Mouse (Mus musculus) liver, postnatal 0 days (tissue): ENCODE measurements around the gene Gm28551.

Experiments
- CTCF ChIP-seq: sonication (generic); IDR thresholded peaks from 2 replicates; pipeline ENCODE4 v1.5.1; 2016; ENCODE audit warnings: antibody characterized with exemption, low read depth
- EP300 ChIP-seq: IDR thresholded peaks from 2 replicates; pipeline ENCODE4 v1.6.1; 2016; ENCODE audit warnings: antibody characterized with exemption, low read depth, mild to moderate bottlenecking

DNA sequence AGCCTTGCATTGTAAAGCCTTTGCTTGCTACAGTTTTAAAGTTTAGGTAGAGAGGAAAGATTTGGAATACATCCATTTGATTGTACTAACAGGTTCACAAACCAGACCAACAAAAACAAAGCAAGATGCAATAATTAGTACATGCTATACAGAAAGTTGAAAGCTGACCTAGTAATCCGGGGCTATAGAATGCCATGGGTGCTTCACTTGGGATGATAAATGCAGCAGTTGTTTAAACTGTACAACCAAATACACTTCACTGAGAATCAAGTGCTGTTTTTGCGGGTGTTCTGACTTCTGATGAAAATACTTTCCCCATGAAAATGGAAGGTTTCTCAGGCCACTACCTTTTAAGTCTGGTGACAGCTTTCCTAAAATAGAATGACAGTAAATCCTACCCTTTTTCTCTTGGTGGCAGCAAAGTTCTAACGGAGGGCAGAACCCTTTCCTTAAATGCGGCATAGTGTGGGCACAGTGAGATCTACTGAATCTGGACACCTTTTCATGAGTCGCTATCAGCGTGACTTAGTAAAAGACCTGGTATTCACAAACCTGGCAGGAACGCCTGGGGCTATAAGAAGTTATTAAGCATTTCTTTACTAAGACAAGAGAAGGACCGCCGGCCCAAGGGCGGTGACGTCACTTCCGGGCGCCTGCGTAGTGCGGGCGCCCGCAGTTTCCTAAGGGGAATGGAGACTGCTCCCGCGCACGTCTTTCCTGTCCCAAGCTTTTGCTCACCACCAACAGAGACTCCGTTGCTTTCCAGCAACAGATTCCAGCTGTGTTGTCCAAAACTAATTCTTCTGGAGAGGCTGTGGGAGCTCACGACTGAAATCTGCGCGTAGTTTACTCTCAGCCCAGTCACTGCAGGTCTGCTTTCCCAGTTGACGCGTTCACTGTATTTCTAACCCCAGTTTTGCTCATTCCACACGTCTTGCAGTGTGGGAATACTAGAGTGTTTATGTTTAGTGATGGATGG, 39.2 kb downstream of the Gm28551 start, which contains the start of gene Osgepl1:
- TF ChIP-seq CTCF: peak; percentile 46
- TF ChIP-seq EP300: no peak; the same call in 1 of the 2 replicates
